Mouse (Mus musculus) liver, embryonic 14.5 days (tissue): ENCODE measurements around the gene Dpf3.

Experiments
- CTCF ChIP-seq: IDR thresholded peaks from 2 replicates; pipeline ENCODE4 v1.5.1; 2016; ENCODE audit warnings: antibody characterized with exemption, low read depth, control low read depth
- EP300 ChIP-seq: IDR thresholded peaks from 2 replicates; pipeline ENCODE4 v1.6.1; 2016; ENCODE audit warnings: antibody characterized with exemption, low read depth

DNA sequence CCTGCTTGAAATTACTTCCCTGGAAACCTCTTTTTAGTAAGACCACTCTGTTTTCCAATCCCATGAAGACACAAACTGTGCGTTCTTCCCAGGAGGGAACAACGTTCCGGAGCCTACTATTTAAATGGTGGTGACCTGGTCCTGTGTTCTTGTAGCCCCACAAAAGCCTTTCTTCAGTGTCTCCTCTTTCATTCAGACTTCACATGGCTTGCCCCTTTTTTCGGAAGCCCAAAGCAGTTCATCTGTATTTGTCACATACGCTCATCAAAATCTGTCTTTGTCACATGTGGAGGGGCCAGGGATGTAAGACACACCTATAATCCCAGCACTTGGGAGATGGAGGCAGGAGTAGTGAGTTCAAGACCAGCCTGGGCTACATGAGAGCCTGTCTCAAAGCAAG is 73.8 kb downstream of the Dpf3 start:
- TF ChIP-seq CTCF (no peak), EP300 (no peak)
